In genomic region chr4:144894487-144895210, GRCm38 (mm10) we compare ENCODE assay signal across 8 mouse cellular contexts. TPM values are rescaled to one million over a fixed set of nuclear protein-coding genes. Genes with fewer than 3 reads are reported as not detected.
DNase-seq lines count a peak whose midpoint lies in the region; ATAC-seq and TF ChIP-seq lines count a peak whose summit lies in the region.

No protein-coding gene starts in this region.

- H3K79me2 ChIP-seq in liver, adult 2 months (ENCODE audit: control insufficient read depth, insufficient read depth, low read length) = peaks cover 56% of the 10 kb centered on the region

- WGBS in forebrain, embryonic 11.5 days = 5% methylated on average over 11 of the region's 11 CpGs
- 5% methylated on average over 11 of the region's 11 CpGs for WGBS in hindbrain, embryonic 14.5 days
- WGBS in liver, adult 2 months = under 1% methylated on average over 11 of the region's 11 CpGs
- WGBS in neural tube, embryonic 11.5 days = 3% methylated on average over 11 of the region's 11 CpGs

- peak overlapping the region; percentile 15; the same call in 1 of the 2 replicates for H3K4me2 ChIP-seq in forebrain, embryonic 11.5 days (ENCODE audit: low read depth, low read length, severe bottlenecking)
- H3K4me2 ChIP-seq in hindbrain, embryonic 14.5 days (replicated peaks) = peak overlapping the region; percentile 90
- peak overlapping the region; percentile 56 for H3K4me2 ChIP-seq in neural tube, embryonic 11.5 days (ENCODE audit: low read depth)

- no peak for TF ChIP-seq CTCF in liver, adult 2 months (IDR thresholded peaks at IDR 0.05; ENCODE audit: low read depth, low read length)

- H3K36me3 ChIP-seq in forebrain, embryonic 11.5 days (ENCODE audit: control insufficient read depth, insufficient read depth, low read length) = no peaks in the 10 kb centered on the region
- H3K36me3 ChIP-seq in hindbrain, embryonic 14.5 days (replicated peaks; ENCODE audit: control insufficient read depth, insufficient read depth) = no peaks in the 10 kb centered on the region
- H3K36me3 ChIP-seq in liver, adult 2 months (ENCODE audit: control insufficient read depth, insufficient read depth, low read length) = peaks cover 21% of the 10 kb centered on the region
- 0 out of 2 replicates have a peak, but pooled peaks cover under 1% of the 10 kb centered on the region for H3K36me3 ChIP-seq in neural tube, embryonic 11.5 days (ENCODE audit: control insufficient read depth, insufficient read depth, low read length)

- no peak overlapping the region for H3K9ac ChIP-seq in forebrain, embryonic 11.5 days (ENCODE audit: low read length)
- H3K9ac ChIP-seq in hindbrain, embryonic 14.5 days = peak overlapping the region; percentile 57; the same call in 1 of the 2 replicates
- peak overlapping the region; percentile 97 for H3K9ac ChIP-seq in liver, adult 2 months (ENCODE audit: low read depth, low read length)
- peak overlapping the region; percentile 66 for H3K9ac ChIP-seq in neural tube, embryonic 11.5 days (ENCODE audit: low read length)

- H3K27me3 ChIP-seq in forebrain, embryonic 11.5 days (ENCODE audit: control insufficient read depth, insufficient read depth, low read length) = peaks cover 24% of the 10 kb centered on the region
- H3K27me3 ChIP-seq in hindbrain, embryonic 14.5 days (ENCODE audit: control insufficient read depth, insufficient read depth, low read length) = peaks cover 24% of the 10 kb centered on the region
- H3K27me3 ChIP-seq in liver, adult 2 months (ENCODE audit: control insufficient read depth, insufficient read depth, low read length) = no peaks in the 10 kb centered on the region
- H3K27me3 ChIP-seq in neural tube, embryonic 11.5 days (ENCODE audit: control insufficient read depth, insufficient read depth, low read length) = no peaks in the 10 kb centered on the region

- DNase-seq in 3T3-L1 (ENCODE audit: low read depth, low spot score) = peak; percentile 47
- DNase-seq in NIH3T3 (ENCODE audit: low read depth) = peak; percentile 50
- DNase-seq in forebrain, embryonic 11.5 days (ENCODE audit: low spot score) = peak; percentile 55
- DNase-seq in hindbrain, embryonic 14.5 days (ENCODE audit: low spot score) = no peak
- peak; percentile 90 for DNase-seq in liver, adult 2 months (ENCODE audit: extremely low read depth, low read depth, low spot score)
- peak; percentile 43 for DNase-seq in neural tube, embryonic 11.5 days (ENCODE audit: low spot score)
- DNase-seq in layer of hippocampus, postnatal 36 days = no peak
- DNase-seq in cerebellum, postnatal 4 days (ENCODE audit: low spot score in 2 of 2) = no peak

- TF ChIP-seq POLR2A in liver, adult 2 months (IDR thresholded peaks at IDR 0.05; ENCODE audit: extremely low read depth, insufficient read depth, low read length) = 0 out of 2 replicates have a peak, but pooled peaks have one; percentile 29

- peaks cover 8% of the 10 kb centered on the region for H3K4me1 ChIP-seq in forebrain, embryonic 11.5 days (replicated peaks; ENCODE audit: control insufficient read depth, insufficient read depth, low read length)
- peaks cover 24% of the 10 kb centered on the region for H3K4me1 ChIP-seq in hindbrain, embryonic 14.5 days (replicated peaks; ENCODE audit: control insufficient read depth, insufficient read depth, low read length)
- peaks cover 44% of the 10 kb centered on the region for H3K4me1 ChIP-seq in liver, adult 2 months (ENCODE audit: control insufficient read depth, insufficient read depth, low read length)
- peaks cover 26% of the 10 kb centered on the region for H3K4me1 ChIP-seq in neural tube, embryonic 11.5 days (ENCODE audit: control insufficient read depth, insufficient read depth, low read length)

- no peaks in the 10 kb centered on the region for H3K9me3 ChIP-seq in forebrain, embryonic 11.5 days (ENCODE audit: control insufficient read depth, low read length)
- H3K9me3 ChIP-seq in hindbrain, embryonic 14.5 days (ENCODE audit: control insufficient read depth, low read length) = no peaks in the 10 kb centered on the region
- no peaks in the 10 kb centered on the region for H3K9me3 ChIP-seq in neural tube, embryonic 11.5 days (ENCODE audit: control insufficient read depth, low read length)

- H3K27ac ChIP-seq in forebrain, embryonic 11.5 days (ENCODE audit: low read depth, low read length) = no peak overlapping the region
- H3K27ac ChIP-seq in hindbrain, embryonic 14.5 days = peak overlapping the region; percentile 69; the same call in 1 of the 2 replicates
- H3K27ac ChIP-seq in liver, adult 2 months (replicated peaks; ENCODE audit: insufficient read depth, low read depth, low read length) = peak overlapping the region; percentile 87
- H3K27ac ChIP-seq in neural tube, embryonic 11.5 days (ENCODE audit: low read depth, low read length) = peak overlapping the region; percentile 15; the same call in 1 of the 2 replicates

- peak overlapping the region; percentile 42; the same call in 1 of the 2 replicates for H3K4me3 ChIP-seq in forebrain, embryonic 11.5 days (ENCODE audit: low read depth, low read length)
- H3K4me3 ChIP-seq in hindbrain, embryonic 14.5 days (replicated peaks; ENCODE audit: low read length) = peak overlapping the region; percentile 41
- peak overlapping the region; percentile 79 for H3K4me3 ChIP-seq in liver, adult 2 months (ENCODE audit: insufficient read depth, low read depth, low read length)
- peak overlapping the region; percentile 57 for H3K4me3 ChIP-seq in neural tube, embryonic 11.5 days (ENCODE audit: low read depth, low read length)

- ATAC-seq in forebrain, embryonic 11.5 days (replicated peaks; ENCODE audit: low FRiP score) = no peak
- ATAC-seq in hindbrain, embryonic 14.5 days (ENCODE audit: low FRiP score) = no peak
- ATAC-seq in neural tube, embryonic 11.5 days (ENCODE audit: insufficient read depth, low FRiP score, low TSS enrichment) = no peak

RNA-seq across cellular contexts. Expression of gene Dhrs3, which starts 2.0 kb away (rescaled TPM):
- 5.8 and 8.1 TPM in 2 replicates for polyA plus RNA-seq in forebrain, embryonic 11.5 days (2014; fragmentation: Nextera tagmentation; extraction: Ambion mirVana)
- polyA plus RNA-seq in hindbrain, embryonic 14.5 days (2014; fragmentation: Nextera tagmentation; extraction: Ambion mirVana) = 41.5 and 45.3 TPM in 2 replicates
- 85.5 and 109 TPM in 2 replicates for total RNA-seq in liver, adult 2 months (2014; rRNA removed)
- polyA plus RNA-seq in liver, adult 2 months (2012; rRNA removed) = 225 and 231 TPM in 2 replicates
- polyA plus RNA-seq in neural tube, embryonic 11.5 days (2014; fragmentation: Nextera tagmentation; extraction: Ambion mirVana) = 113 and 128 TPM in 2 replicates
- total RNA-seq in layer of hippocampus, postnatal 36 days (2021) = 10 to 100 TPM; 27.6 to 31.0 TPM

Comparison
In these comparisons a context has a peak if more than half of its experiments do, and no peak if none do; other contexts are left out.
1. DNase-seq: peak in 3T3-L1 (single experiment), NIH3T3 (single experiment), forebrain, embryonic 11.5 days (single experiment), liver, adult 2 months (single experiment) and neural tube, embryonic 11.5 days (single experiment); none in hindbrain, embryonic 14.5 days (single experiment), layer of hippocampus, postnatal 36 days (0 of 2) and cerebellum, postnatal 4 days (0 of 2).
2. H3K4me2 ChIP-seq: peak in every context shown above with its lines; median percentile 90 in hindbrain, embryonic 14.5 days; 56 in neural tube, embryonic 11.5 days; 15 in forebrain, embryonic 11.5 days.
3. Peak in every context shown above with its lines, with median percentiles within 50 percentile points of each other: H3K4me3 ChIP-seq.